In genomic region chr14:25489336-25490078, GRCm38 (mm10) we compare ENCODE assay signal across 8 mouse cellular contexts. TPM values are rescaled to one million over a fixed set of nuclear protein-coding genes. Genes with fewer than 3 reads are reported as not detected.
DNase-seq lines count a peak whose midpoint lies in the region; ATAC-seq and TF ChIP-seq lines count a peak whose summit lies in the region.

No protein-coding gene starts in this region.

- H3K27ac ChIP-seq in forebrain, embryonic 13.5 days, result 0 out of 2 replicates have a peak overlapping the region, but pooled peaks have one; percentile 0
- no peak overlapping the region for H3K27ac ChIP-seq in forebrain, embryonic 11.5 days (ENCODE audit: low read depth, low read length)
- peak overlapping the region; percentile 58 for H3K27ac ChIP-seq in liver, adult 2 months (replicated peaks; ENCODE audit: insufficient read depth, low read depth, low read length)

- 80% methylated on average over 6 of the region's 6 CpGs for WGBS in forebrain, embryonic 13.5 days
- WGBS in forebrain, embryonic 11.5 days, result 88% methylated on average over 6 of the region's 6 CpGs
- WGBS in liver, adult 2 months, result 37% methylated on average over 6 of the region's 6 CpGs

- no peaks in the 10 kb centered on the region for H3K9me3 ChIP-seq in forebrain, embryonic 13.5 days (replicated peaks)
- H3K9me3 ChIP-seq in forebrain, embryonic 11.5 days (ENCODE audit: control insufficient read depth, low read length), result no peaks in the 10 kb centered on the region

- TF ChIP-seq CTCF in liver, adult 2 months (IDR thresholded peaks at IDR 0.05; ENCODE audit: low read depth, low read length), result no peak

- no peak overlapping the region for H3K4me3 ChIP-seq in forebrain, embryonic 13.5 days
- no peak overlapping the region for H3K4me3 ChIP-seq in forebrain, embryonic 11.5 days (ENCODE audit: low read depth, low read length)
- H3K4me3 ChIP-seq in liver, adult 2 months (ENCODE audit: insufficient read depth, low read depth, low read length), result no peak overlapping the region

- ATAC-seq in forebrain, embryonic 13.5 days, result no peak
- ATAC-seq in forebrain, embryonic 11.5 days (replicated peaks; ENCODE audit: low FRiP score), result no peak

- no peak for DNase-seq in forebrain, embryonic 11.5 days (ENCODE audit: low spot score)
- DNase-seq in urinary bladder, postnatal 14 days (ENCODE audit: low spot score), result peak; percentile 58
- no peak for DNase-seq in urinary bladder, postnatal 25 days (ENCODE audit: low spot score)
- DNase-seq in liver, adult 2 months (ENCODE audit: extremely low read depth, low read depth, low spot score), result peak; percentile 100
- no peak for DNase-seq in layer of hippocampus, postnatal 14 days (ENCODE audit: low spot score in 2 of 2)
- no peak for DNase-seq in thymus, postnatal 10 days (ENCODE audit: low spot score in 2 of 2)
- DNase-seq in left cerebral cortex, postnatal 14 days (ENCODE audit: low spot score in 2 of 2), result no peak

- H3K4me1 ChIP-seq in forebrain, embryonic 13.5 days, result peaks cover 97% of the 10 kb centered on the region
- H3K4me1 ChIP-seq in forebrain, embryonic 11.5 days (replicated peaks; ENCODE audit: control insufficient read depth, insufficient read depth, low read length), result peaks cover 9% of the 10 kb centered on the region; the same call in 1 of the 2 replicates
- peaks cover 70% of the 10 kb centered on the region for H3K4me1 ChIP-seq in liver, adult 2 months (ENCODE audit: control insufficient read depth, insufficient read depth, low read length)

- peaks cover 50% of the 10 kb centered on the region; the same call in 1 of the 2 replicates for H3K79me2 ChIP-seq in liver, adult 2 months (ENCODE audit: control insufficient read depth, insufficient read depth, low read length)

- H3K9ac ChIP-seq in forebrain, embryonic 13.5 days, result no peak overlapping the region
- H3K9ac ChIP-seq in forebrain, embryonic 11.5 days (ENCODE audit: low read length), result no peak overlapping the region
- H3K9ac ChIP-seq in liver, adult 2 months (ENCODE audit: low read depth, low read length), result no peak overlapping the region

- H3K4me2 ChIP-seq in forebrain, embryonic 13.5 days, result no peak overlapping the region
- no peak overlapping the region for H3K4me2 ChIP-seq in forebrain, embryonic 11.5 days (ENCODE audit: low read depth, low read length, severe bottlenecking)

- no peaks in the 10 kb centered on the region for H3K36me3 ChIP-seq in forebrain, embryonic 13.5 days (ENCODE audit: poor library complexity, severe bottlenecking)
- H3K36me3 ChIP-seq in forebrain, embryonic 11.5 days (ENCODE audit: control insufficient read depth, insufficient read depth, low read length), result no peaks in the 10 kb centered on the region
- no peaks in the 10 kb centered on the region for H3K36me3 ChIP-seq in liver, adult 2 months (ENCODE audit: control insufficient read depth, insufficient read depth, low read length)

- H3K27me3 ChIP-seq in forebrain, embryonic 13.5 days, result no peaks in the 10 kb centered on the region
- H3K27me3 ChIP-seq in forebrain, embryonic 11.5 days (ENCODE audit: control insufficient read depth, insufficient read depth, low read length), result no peaks in the 10 kb centered on the region
- H3K27me3 ChIP-seq in liver, adult 2 months (ENCODE audit: control insufficient read depth, insufficient read depth, low read length), result no peaks in the 10 kb centered on the region

- intact Hi-C loops in left cerebral cortex, postnatal 14 days (cut with DNase I), result no loop called here

- TF ChIP-seq POLR2A in liver, adult 2 months (IDR thresholded peaks at IDR 0.05; ENCODE audit: extremely low read depth, insufficient read depth, low read length), result no peak

RNA-seq across cellular contexts. Expression of gene Zmiz1, which starts 30.5 kb away (rescaled TPM):
- 57.2 and 61.3 TPM in 2 replicates for polyA plus RNA-seq in forebrain, embryonic 13.5 days (2015; fragmentation: Nextera tagmentation; extraction: Ambion mirVana)
- polyA plus RNA-seq in forebrain, embryonic 11.5 days (2014; fragmentation: Nextera tagmentation; extraction: Ambion mirVana), result 70.1 and 71.2 TPM in 2 replicates
- 5.3 and 10.1 TPM in 2 replicates for total RNA-seq in liver, adult 2 months (2014; rRNA removed)
- polyA plus RNA-seq in liver, adult 2 months (2012; rRNA removed), result 10.2 and 11.0 TPM in 2 replicates
- 100 to 1,000 TPM; 104 to 105 TPM for total RNA-seq in layer of hippocampus, postnatal 14 days (2021)
- 10 to 100 TPM; 86.2 to 98.9 TPM for total RNA-seq in left cerebral cortex, postnatal 14 days (2021)

Comparison
In these comparisons a context has a peak if more than half of its experiments do, and no peak if none do; other contexts are left out.
1. DNase-seq: peak in urinary bladder, postnatal 14 days (single experiment) and liver, adult 2 months (single experiment); none in forebrain, embryonic 11.5 days (single experiment), urinary bladder, postnatal 25 days (single experiment), layer of hippocampus, postnatal 14 days (0 of 2), thymus, postnatal 10 days (0 of 2) and left cerebral cortex, postnatal 14 days (0 of 2).